Mouse (Mus musculus) adrenal gland, adult 8-10 months (tissue): ENCODE data around the gene Usp7. TPM values are rescaled to one million over a fixed set of nuclear protein-coding genes. Genes with fewer than 3 reads are reported as not detected.

Experiments
- DNase-seq: peaks from one replicate; pipeline ENCODE4 v3.0.0; 2022
- total RNA-seq, 4 experiments: library from RNA; stranded (reverse); gene quantifications; 2 replicates each; pipeline ENCODE4 v1.2.4; 2022

Usp7 gene
- total RNA-seq, 4 experiments from 2014 or later, result 105 to 149 (median 127) TPM

GRCm38 (mm10) chr16:8716300-8716699 is 75.8 kb downstream of the Usp7 start:
- no peak for DNase-seq

- no peak for DNase-seq
Measured at GRCm38 (mm10) chr16:8715513-8716080, 76.5 kb downstream of the Usp7 start.

GRCm38 (mm10) chr16:8714851-8715250 is 77.3 kb downstream of the Usp7 start:
- no peak for DNase-seq

GRCm38 (mm10) chr16:8711998-8712397 is 80.1 kb downstream of the Usp7 start:
- no peak for DNase-seq

GRCm38 (mm10) chr16:8700586-8700985 is 91.5 kb downstream of the Usp7 start:
- DNase-seq, result no peak

GRCm38 (mm10) chr16:8699556-8699955 is 92.6 kb downstream of the Usp7 start:
- no peak for DNase-seq

GRCm38 (mm10) chr16:8691206-8691605 is 100.9 kb downstream of the Usp7 start:
- no peak for DNase-seq

GRCm38 (mm10) chr16:8689979-8690656 is 102.0 kb downstream of the Usp7 start:
- DNase-seq, result no peak

GRCm38 (mm10) chr16:8687559-8688112 is 104.5 kb downstream of the Usp7 start:
- DNase-seq, result no peak

GRCm38 (mm10) chr16:8686871-8687535 is 105.1 kb downstream of the Usp7 start:
- no peak for DNase-seq

GRCm38 (mm10) chr16:8686121-8686870 is 105.8 kb downstream of the Usp7 start:
- DNase-seq, result no peak

GRCm38 (mm10) chr16:8685087-8685486 is 107.0 kb downstream of the Usp7 start:
- no peak for DNase-seq

GRCm38 (mm10) chr16:8680470-8680869 is 111.6 kb downstream of the Usp7 start, which contains the start of gene Gm5767:
TSS of gene Gm5767 (plus strand) at chr16:8680770.
- DNase-seq, result no peak

GRCm38 (mm10) chr16:8679780-8680179 is 112.3 kb downstream of the Usp7 start:
- no peak for DNase-seq

- DNase-seq, result no peak
Measured at GRCm38 (mm10) chr16:8678676-8679075, 113.4 kb downstream of the Usp7 start.

GRCm38 (mm10) chr16:8678035-8678434 is 114.1 kb downstream of the Usp7 start:
- DNase-seq, result no peak

- no peak for DNase-seq
Measured at GRCm38 (mm10) chr16:8676800-8677199, 115.3 kb downstream of the Usp7 start.

GRCm38 (mm10) chr16:8676228-8676627 is 115.9 kb downstream of the Usp7 start:
- no peak for DNase-seq

GRCm38 (mm10) chr16:8675559-8675958 is 116.5 kb downstream of the Usp7 start:
- DNase-seq, result no peak

- DNase-seq, result no peak
Measured at GRCm38 (mm10) chr16:8674165-8674564, 117.9 kb downstream of the Usp7 start.

- no peak for DNase-seq
Measured at GRCm38 (mm10) chr16:8673343-8673742, 118.8 kb downstream of the Usp7 start.

GRCm38 (mm10) chr16:8672811-8673210 is 119.3 kb downstream of the Usp7 start:
- no peak for DNase-seq

GRCm38 (mm10) chr16:8672350-8672687 is 119.8 kb downstream of the Usp7 start:
- no peak for DNase-seq
